Mouse (Mus musculus) hindbrain, embryonic 14.5 days (tissue): Measurements from ENCODE around the gene Nrsn2. TPM values are rescaled to one million over a fixed set of nuclear protein-coding genes. Genes with fewer than 3 reads are reported as not detected.

Source experiments
- ATAC-seq: fragments of 200-750 bp; cut with Nextera tagmentation; 2 replicates; pipeline ENCODE4 v1.8.0; 2017; ENCODE audit warnings: moderate number of reproducible peaks, mild to moderate bottlenecking, moderate TSS enrichment, moderate library complexity; ENCODE audit not compliant: low FRiP score
- DNase-seq: peaks from one replicate; pipeline ENCODE4 v3.0.0-alpha.2; 2015; ENCODE audit warnings: low spot score
- H3K27ac ChIP-seq: fragments of 300-500 bp; sonication (generic); 2 replicates; pipeline ENCODE4 v1.5.1; 2014; ENCODE audit warnings: mild to moderate bottlenecking, moderate library complexity
- H3K27me3 ChIP-seq: fragments of 300-500 bp; sonication (generic); 2 replicates; pipeline ENCODE4 v1.6.1; 2014; ENCODE audit warnings: mild to moderate bottlenecking, low read length, mixed read lengths; ENCODE audit not compliant: control insufficient read depth, insufficient read depth
- H3K36me3 ChIP-seq: fragments of 300-500 bp; sonication (generic); replicated peaks from 2 replicates; pipeline ENCODE4 v1.6.1; 2014; ENCODE audit not compliant: control insufficient read depth, insufficient read depth
- H3K4me1 ChIP-seq: fragments of 300-500 bp; sonication (generic); replicated peaks from 2 replicates; pipeline ENCODE4 v1.6.1; 2014; ENCODE audit warnings: antibody characterized with exemption, low read length, mixed read lengths; ENCODE audit not compliant: control insufficient read depth, insufficient read depth
- H3K4me2 ChIP-seq: fragments of 300-500 bp; sonication (generic); replicated peaks from 2 replicates; pipeline ENCODE4 v1.6.1; 2014; ENCODE audit warnings: mild to moderate bottlenecking, moderate library complexity
- H3K4me3 ChIP-seq: fragments of 300-500 bp; sonication (generic); replicated peaks from 2 replicates; pipeline ENCODE4 v1.5.1; 2014; ENCODE audit warnings: mild to moderate bottlenecking, low read length
- H3K9ac ChIP-seq: fragments of 300-500 bp; sonication (generic); 2 replicates; pipeline ENCODE4 v1.6.1; 2014
- H3K9me3 ChIP-seq: fragments of 300-500 bp; sonication (generic); 2 replicates; pipeline ENCODE4 v1.6.1; 2016; ENCODE audit warnings: low read length; ENCODE audit not compliant: control insufficient read depth
- WGBS: fragments of 180-500 bp; shearing (Covaris S2); extraction: QIAGEN DNeasy Blood & Tissue Kit; methylation state at CpG from one replicate; pipeline ENCODE4 v1.1.7; 2014; 5-methylcytosine and 5-hydroxymethylcytosine counted together
- polyA plus RNA-seq: library from polyadenylated mRNA; unstranded; fragments of >200 nt; fragmentation: Nextera tagmentation; extraction: Ambion mirVana; gene quantifications from 2 replicates; pipeline ENCODE4 v1.2.1, GENCODE M21; 2014

Nrsn2 gene
- polyA plus RNA-seq, 1 experiment from 2014 or later = 48.0 TPM

GRCm38 (mm10) chr2:152395271-152395920, 19.0 kb upstream of the Nrsn2 start:
- H3K36me3 ChIP-seq = no peaks in the 10 kb centered on the region; the same call in 1 of the 2 replicates
- H3K9me3 ChIP-seq = no peaks in the 10 kb centered on the region
- no peaks in the 10 kb centered on the region for H3K27me3 ChIP-seq
- H3K27ac ChIP-seq = peak overlapping the region; percentile 100
- WGBS = 29% methylated on average over 13 of the region's 13 CpGs
- ATAC-seq (no peak), DNase-seq (no peak)
- peak overlapping the region; percentile 96 for H3K9ac ChIP-seq
- peaks cover 37% of the 10 kb centered on the region for H3K4me1 ChIP-seq
- peak overlapping the region; percentile 96 for H3K4me2 ChIP-seq
- H3K4me3 ChIP-seq = peak overlapping the region; percentile 97

- Histone ChIP-seq H3K4me3 (no peak overlapping the region), H3K9ac (no peak overlapping the region), H3K27ac (no peak overlapping the region)
Observed at GRCm38 (mm10) chr2:152393225-152394017, 17.0 kb upstream of the Nrsn2 start.

GRCm38 (mm10) chr2:152392786-152393185, 16.3 kb upstream of the Nrsn2 start:
- ATAC-seq = no peak
- no peaks in the 10 kb centered on the region for H3K9me3 ChIP-seq
- no peaks in the 10 kb centered on the region for H3K27me3 ChIP-seq
- H3K27ac ChIP-seq = no peak overlapping the region
- no peaks in the 10 kb centered on the region; the same call in 1 of the 2 replicates for H3K36me3 ChIP-seq
- whole genome bisulfite sequencing = 9% methylated on average over 3 of the region's 3 CpGs
- H3K4me1 ChIP-seq = peaks cover 24% of the 10 kb centered on the region
- H3K4me2 ChIP-seq = 0 out of 2 replicates have a peak overlapping the region, but pooled peaks have one; percentile 15
- DNase-seq = peak; percentile 74
- no peak overlapping the region for H3K4me3 ChIP-seq
- no peak overlapping the region for H3K9ac ChIP-seq

More at GRCm38 (mm10) chr2:152393225-152394017, 17.0 kb upstream of the Nrsn2 start:
- Histone ChIP-seq H3K27me3 (no peaks in the 10 kb centered on the region), H3K9me3 (no peaks in the 10 kb centered on the region), H3K4me2 (peak overlapping the region; percentile 96), H3K36me3 (no peaks in the 10 kb centered on the region; the same call in 1 of the 2 replicates), H3K4me1 (peaks cover 24% of the 10 kb centered on the region)
- DNase-seq (no peak), ATAC-seq (no peak)
- WGBS = 53% methylated on average over 9 of the region's 9 CpGs

- Histone ChIP-seq H3K4me1 (no peaks in the 10 kb centered on the region), H3K27ac (no peak overlapping the region), H3K27me3 (no peaks in the 10 kb centered on the region), H3K4me2 (no peak overlapping the region), H3K9ac (no peak overlapping the region), H3K36me3 (no peaks in the 10 kb centered on the region), H3K9me3 (no peaks in the 10 kb centered on the region), H3K4me3 (no peak overlapping the region)
- WGBS = 87% methylated on average over 4 of the region's 4 CpGs
- ATAC-seq = no peak
- DNase-seq = no peak
Observed at GRCm38 (mm10) chr2:152384191-152384590, 7.8 kb upstream of the Nrsn2 start.

GRCm38 (mm10) chr2:152375652-152376344, 640 bp downstream of the Nrsn2 start:
- peak overlapping the region; percentile 70 for H3K4me2 ChIP-seq
- ATAC-seq (peak; percentile 92), DNase-seq (peak; percentile 73)
- peak overlapping the region; percentile 94 for H3K27ac ChIP-seq
- peaks cover 19% of the 10 kb centered on the region for H3K4me1 ChIP-seq
- peak overlapping the region; percentile 37 for H3K4me3 ChIP-seq
- H3K9me3 ChIP-seq = no peaks in the 10 kb centered on the region
- H3K36me3 ChIP-seq = no peaks in the 10 kb centered on the region
- H3K9ac ChIP-seq = peak overlapping the region; percentile 61
- H3K27me3 ChIP-seq = no peaks in the 10 kb centered on the region
- 2% methylated on average over 21 of the region's 21 CpGs for WGBS

- H3K4me2 ChIP-seq = no peak overlapping the region
- H3K4me1 ChIP-seq = peaks cover 19% of the 10 kb centered on the region
- H3K4me3 ChIP-seq = no peak overlapping the region
- H3K9me3 ChIP-seq = no peaks in the 10 kb centered on the region
- WGBS = 80% methylated on average over 9 of the region's 9 CpGs
- no peaks in the 10 kb centered on the region for H3K27me3 ChIP-seq
- H3K36me3 ChIP-seq = no peaks in the 10 kb centered on the region
- no peak for ATAC-seq
- H3K9ac ChIP-seq = no peak overlapping the region
- DNase-seq = no peak
- H3K27ac ChIP-seq = no peak overlapping the region
Observed at GRCm38 (mm10) chr2:152373547-152373946, 2.9 kb downstream of the Nrsn2 start.

DNA sequence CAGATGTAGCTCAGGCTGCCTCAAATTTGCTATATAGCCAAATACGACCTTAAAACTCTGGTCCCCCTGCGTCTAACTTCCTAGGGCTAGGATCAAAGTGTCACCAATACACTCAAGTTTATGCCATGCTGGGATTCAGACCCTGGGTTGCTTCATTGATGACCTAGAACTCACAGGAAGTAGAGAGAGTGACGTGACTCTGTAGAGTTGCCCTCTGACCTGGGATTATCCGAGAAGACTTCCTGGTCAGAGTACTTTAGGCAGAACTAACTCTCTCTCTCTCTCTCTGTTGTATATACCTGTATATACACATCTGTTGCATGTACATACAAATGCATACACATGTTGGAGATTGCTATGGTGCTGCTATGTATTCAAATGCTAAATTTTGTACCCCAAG, 3.8 kb downstream of the Nrsn2 start:
- ATAC-seq (no peak), DNase-seq (no peak)
- Histone ChIP-seq H3K4me3 (no peak overlapping the region), H3K9ac (no peak overlapping the region), H3K27me3 (no peaks in the 10 kb centered on the region), H3K4me2 (no peak overlapping the region), H3K9me3 (no peaks in the 10 kb centered on the region), H3K36me3 (no peaks in the 10 kb centered on the region), H3K27ac (no peak overlapping the region), H3K4me1 (peaks cover 19% of the 10 kb centered on the region)
- WGBS = 69% methylated on average over 4 of the region's 4 CpGs

GRCm38 (mm10) chr2:152372104-152372503, 4.3 kb downstream of the Nrsn2 start:
- no peaks in the 10 kb centered on the region for H3K9me3 ChIP-seq
- no peaks in the 10 kb centered on the region for H3K27me3 ChIP-seq
- no peak overlapping the region for H3K4me2 ChIP-seq
- no peaks in the 10 kb centered on the region for H3K36me3 ChIP-seq
- no peak overlapping the region for H3K27ac ChIP-seq
- H3K9ac ChIP-seq = no peak overlapping the region
- H3K4me3 ChIP-seq = no peak overlapping the region
- DNase-seq (no peak), ATAC-seq (no peak)
- H3K4me1 ChIP-seq = peaks cover 19% of the 10 kb centered on the region
- WGBS = 83% methylated on average over 7 of the region's 7 CpGs

DNA sequence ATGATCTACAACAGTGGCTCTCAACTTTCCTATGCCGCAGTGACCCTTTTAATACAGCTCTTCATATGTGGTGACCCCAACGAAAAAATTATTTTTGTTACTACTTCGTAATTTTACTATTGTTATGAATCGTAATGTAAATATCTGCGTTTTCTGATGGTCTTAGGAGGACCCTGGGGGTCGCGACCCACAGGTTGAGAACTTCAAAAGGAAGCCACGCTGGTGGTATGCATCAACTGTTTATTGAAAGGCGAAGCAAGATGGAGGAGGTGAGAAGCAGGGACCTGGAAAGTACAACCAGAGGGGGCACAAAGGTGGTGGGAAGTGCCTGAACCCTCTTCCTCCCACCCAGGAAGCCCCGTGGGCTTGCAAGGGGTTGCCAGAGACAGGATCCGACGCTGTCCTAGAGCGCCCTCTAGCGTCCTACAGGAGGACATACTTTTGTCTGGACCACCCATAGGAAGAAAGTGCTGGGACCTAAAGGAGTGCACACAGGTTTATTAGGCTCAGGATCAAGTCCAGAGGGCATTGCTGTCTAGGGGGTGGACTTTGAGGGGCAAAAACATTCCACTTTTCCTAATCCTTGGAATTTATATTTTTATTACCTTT, 7.8 kb downstream of the Nrsn2 start:
- DNase-seq (peak; percentile 73), ATAC-seq (peak; percentile 32; the same call in 1 of the 2 replicates)
- H3K4me3 ChIP-seq = no peak overlapping the region
- 29% methylated on average over 14 of the region's 14 CpGs for WGBS
- no peak overlapping the region for H3K9ac ChIP-seq
- H3K36me3 ChIP-seq = no peaks in the 10 kb centered on the region
- no peaks in the 10 kb centered on the region for H3K27me3 ChIP-seq
- no peaks in the 10 kb centered on the region for H3K4me1 ChIP-seq
- no peak overlapping the region for H3K27ac ChIP-seq
- no peaks in the 10 kb centered on the region for H3K9me3 ChIP-seq
- H3K4me2 ChIP-seq = no peak overlapping the region
